Mouse (Mus musculus) erythroblast, embryonic 14.5 days (primary cell): ENCODE measurements at regions not wholly inside any gene's neighbourhood (a gene's known extent, or its start where the extent isn't known, plus 50 kb on each side); places are given as distances from the start of the nearest gene placed in this dataset.

ENCODE experiments used
- GATA1 ChIP-seq: IDR thresholded peaks from 2 replicates; pipeline ENCODE4 v1.6.1; 2012; ENCODE audit warnings: low read length, inconsistent platforms, mixed read lengths
- TAL1 ChIP-seq: IDR thresholded peaks from 3 replicates; pipeline ENCODE4 v1.6.1; 2012; ENCODE audit warnings: low read length, inconsistent platforms, mixed read lengths

GRCm38 (mm10) chr13:57170180-57170579, 274.4 kb upstream of the Trpc7 start:
- TF ChIP-seq TAL1 (no peak), GATA1 (no peak)
